In genomic region chr6:51767582-51768341, GRCm38 (mm10) we compare ENCODE assay signal across 7 mouse cellular contexts.
A peak's percentile ranks its signal among the peaks of the same experiment; 100 is the strongest.
DNase-seq lines count a peak whose midpoint lies in the region; ATAC-seq and TF ChIP-seq lines count a peak whose summit lies in the region.

No protein-coding gene starts in this region.

- peak; percentile 42 for DNase-seq in ZHBTc4 (ENCODE audit: low read depth, low spot score)
- peak; percentile 58 for DNase-seq in brain, embryonic 18.5 days (ENCODE audit: low read depth, low spot score)
- peak; percentile 83 for DNase-seq in forebrain, embryonic 14.5 days (ENCODE audit: low spot score)
- peak; percentile 78 for DNase-seq in midbrain, postnatal 0 days (ENCODE audit: low spot score)
- peak; percentile 42 for DNase-seq in yolk sac, embryonic 10.5 days (ENCODE audit: low spot score)

- peak overlapping the region; percentile 47 for H3K4me2 ChIP-seq in forebrain, embryonic 14.5 days (ENCODE audit: low read length)
- H3K4me2 ChIP-seq in intestine, embryonic 15.5 days (replicated peaks): peak overlapping the region; percentile 42
- peak overlapping the region; percentile 55 for H3K4me2 ChIP-seq in limb, embryonic 13.5 days (replicated peaks)
- peak overlapping the region; percentile 37 for H3K4me2 ChIP-seq in midbrain, postnatal 0 days (ENCODE audit: low read depth, low read length, poor library complexity, severe bottlenecking)

- no peak for TF ChIP-seq CTCF in midbrain, postnatal 0 days (IDR thresholded peaks at IDR 0.05)

- H3K27me3 ChIP-seq in forebrain, embryonic 14.5 days (replicated peaks; ENCODE audit: control insufficient read depth, insufficient read depth, low read length): 0 out of 2 replicates have a peak, but pooled peaks cover 2% of the 10 kb centered on the region
- H3K27me3 ChIP-seq in intestine, embryonic 15.5 days (replicated peaks): no peaks in the 10 kb centered on the region
- peaks cover 27% of the 10 kb centered on the region for H3K27me3 ChIP-seq in limb, embryonic 13.5 days
- H3K27me3 ChIP-seq in midbrain, postnatal 0 days (ENCODE audit: insufficient read depth, low read length): no peaks in the 10 kb centered on the region

- under 1% methylated on average over 15 of the region's 15 CpGs for WGBS in forebrain, embryonic 14.5 days
- 21% methylated on average over 15 of the region's 15 CpGs for WGBS in intestine, embryonic 15.5 days
- 5% methylated on average over 15 of the region's 15 CpGs for WGBS in limb, embryonic 13.5 days
- 5% methylated on average over 15 of the region's 15 CpGs for WGBS in midbrain, postnatal 0 days

- no peaks in the 10 kb centered on the region for H3K36me3 ChIP-seq in forebrain, embryonic 14.5 days (ENCODE audit: control insufficient read depth, insufficient read depth, low read length)
- no peaks in the 10 kb centered on the region for H3K36me3 ChIP-seq in intestine, embryonic 15.5 days
- no peaks in the 10 kb centered on the region for H3K36me3 ChIP-seq in limb, embryonic 13.5 days
- H3K36me3 ChIP-seq in midbrain, postnatal 0 days (ENCODE audit: insufficient read depth, low read length): no peaks in the 10 kb centered on the region

- peaks cover 14% of the 10 kb centered on the region for H3K4me1 ChIP-seq in forebrain, embryonic 14.5 days (ENCODE audit: control insufficient read depth, insufficient read depth, low read length)
- peaks cover 6% of the 10 kb centered on the region; the same call in 1 of the 2 replicates for H3K4me1 ChIP-seq in intestine, embryonic 15.5 days (replicated peaks)
- peaks cover 9% of the 10 kb centered on the region for H3K4me1 ChIP-seq in limb, embryonic 13.5 days
- peaks cover 7% of the 10 kb centered on the region; the same call in 1 of the 2 replicates for H3K4me1 ChIP-seq in midbrain, postnatal 0 days (ENCODE audit: insufficient read depth, low read length)

- H3K4me3 ChIP-seq in forebrain, embryonic 14.5 days (ENCODE audit: low read depth, low read length): 0 out of 2 replicates have a peak overlapping the region, but pooled peaks have one; percentile 1
- no peak overlapping the region for H3K4me3 ChIP-seq in intestine, embryonic 15.5 days (replicated peaks)
- peak overlapping the region; percentile 9 for H3K4me3 ChIP-seq in limb, embryonic 13.5 days
- H3K4me3 ChIP-seq in midbrain, postnatal 0 days (ENCODE audit: low read depth, low read length): peak overlapping the region; percentile 13; the same call in 1 of the 2 replicates

- H3K9me3 ChIP-seq in forebrain, embryonic 14.5 days (replicated peaks; ENCODE audit: control insufficient read depth, low read length): no peaks in the 10 kb centered on the region
- H3K9me3 ChIP-seq in intestine, embryonic 15.5 days: no peaks in the 10 kb centered on the region
- H3K9me3 ChIP-seq in limb, embryonic 13.5 days: no peaks in the 10 kb centered on the region
- no peaks in the 10 kb centered on the region for H3K9me3 ChIP-seq in midbrain, postnatal 0 days (ENCODE audit: low read length)

- H3K27ac ChIP-seq in forebrain, embryonic 14.5 days (ENCODE audit: low read depth, low read length): peak overlapping the region; percentile 81
- H3K27ac ChIP-seq in intestine, embryonic 15.5 days: no peak overlapping the region
- peak overlapping the region; percentile 61 for H3K27ac ChIP-seq in limb, embryonic 13.5 days
- peak overlapping the region; percentile 57 for H3K27ac ChIP-seq in midbrain, postnatal 0 days (ENCODE audit: low read depth, low read length)

- peak overlapping the region; percentile 46 for H3K9ac ChIP-seq in forebrain, embryonic 14.5 days (ENCODE audit: low read length)
- no peak overlapping the region for H3K9ac ChIP-seq in intestine, embryonic 15.5 days
- 0 out of 2 replicates have a peak overlapping the region, but pooled peaks have one; percentile 13 for H3K9ac ChIP-seq in limb, embryonic 13.5 days
- H3K9ac ChIP-seq in midbrain, postnatal 0 days (replicated peaks; ENCODE audit: low read length, poor library complexity, severe bottlenecking): 0 out of 2 replicates have a peak overlapping the region, but pooled peaks have one; percentile 29

- ATAC-seq in forebrain, embryonic 14.5 days: peak; percentile 94
- no peak for ATAC-seq in intestine, embryonic 15.5 days
- ATAC-seq in limb, embryonic 13.5 days (ENCODE audit: low FRiP score, low read depth): no peak
- peak; percentile 68 for ATAC-seq in midbrain, postnatal 0 days (ENCODE audit: low FRiP score)

Comparison
In these comparisons a context has a peak if more than half of its experiments do, and no peak if none do; other contexts are left out.
1. ATAC-seq: peak in forebrain, embryonic 14.5 days (single experiment) and midbrain, postnatal 0 days (single experiment); none in intestine, embryonic 15.5 days (single experiment) and limb, embryonic 13.5 days (single experiment).
2. Peak in every context shown above with its lines, with median percentiles within 50 percentile points of each other: DNase-seq and H3K4me2 ChIP-seq.